Mouse (Mus musculus) cerebellum, adult 2 months (tissue): ENCODE results near the gene Traf6.

Experiments
- CTCF ChIP-seq: fragments of 200-500 bp; IDR thresholded peaks from 2 replicates; pipeline ENCODE4 v1.5.1; 2011; ENCODE audit warnings: low read depth, mild to moderate bottlenecking, control low read depth, low read length, moderate library complexity, borderline replicate concordance; ENCODE audit not compliant: insufficient read depth
- POLR2A ChIP-seq: fragments of 200-500 bp; IDR thresholded peaks from 2 replicates; pipeline ENCODE4 v1.6.1; 2011; ENCODE audit warnings: low read length, control low read depth, borderline replicate concordance; ENCODE audit not compliant: insufficient read depth

DNA sequence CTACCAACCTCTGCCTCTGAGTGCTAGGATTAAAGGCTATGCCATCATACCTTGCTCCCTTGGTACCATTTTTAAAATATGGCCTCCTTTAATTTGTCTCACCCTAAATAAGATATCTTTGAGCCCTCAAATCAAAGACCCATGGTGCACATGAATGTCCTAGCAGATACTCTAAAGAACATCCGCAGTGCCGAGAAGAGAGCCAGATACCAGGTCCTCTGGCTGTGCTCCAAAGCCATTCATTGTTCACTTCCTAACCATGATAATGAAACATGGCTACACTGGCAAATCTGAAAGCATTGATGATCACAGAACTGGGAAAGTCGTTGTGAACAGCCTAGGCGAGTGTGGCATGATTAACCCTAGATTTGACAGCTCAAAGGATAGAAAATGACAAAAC, 14.8 kb downstream of the Traf6 start:
- TF ChIP-seq POLR2A (no peak), CTCF (no peak)
